Mouse (Mus musculus): Measurements from ENCODE around the gene Kptn.

- TF ChIP-seq CTCF (IDR thresholded peaks at IDR 0.05) (no peak), EP300 (IDR thresholded peaks at IDR 0.05) (no peak)
These were observed 9.2 kb downstream of the Kptn start for GRCm38 (mm10) chr7:16128899-16129298.

All from lung, postnatal 0 days (tissue).